Mouse (Mus musculus): ENCODE measurements around the gene Kera. TPM values are rescaled to one million over a fixed set of nuclear protein-coding genes. Genes with fewer than 3 reads are reported as not detected.

The Kera gene
- not detected for polyA plus RNA-seq (2017; shearing (Covaris generic))

GRCm38 (mm10) chr10:97606579-97606978, at the start of gene Kera:
Gene Kera, plus strand, starts transcription at chr10:97606879.

GRCm38 (mm10) chr10:97564957-97565856, 41.5 kb upstream of the Kera start, which contains the start of gene Lum:
Gene Lum, plus strand, starts transcription at chr10:97565128.

GRCm38 (mm10) chr10:97643768-97644167, 37.1 kb downstream of the Kera start, which contains the start of gene Epyc:
Gene Epyc, plus strand, starts transcription at chr10:97644068.

Other genes starting within 250 kb of the Kera start
- under 1 TPM in 1 of 2 experiments, not detected in 1; 0.39 TPM for gene Dcn, start 127.3 kb upstream of the Kera start, polyA plus RNA-seq (2017; shearing (Covaris generic))
- gene Lum, start 41.8 kb upstream of the Kera start, polyA plus RNA-seq (2017; shearing (Covaris generic)): under 1 TPM in 1 of 2 experiments, not detected in 1; 0.27 TPM
- not detected for gene Epyc, start 37.2 kb downstream of the Kera start, polyA plus RNA-seq (2017; shearing (Covaris generic))
- gene Ccer1, start 86.2 kb downstream of the Kera start, polyA plus RNA-seq (2017; shearing (Covaris generic)): under 1 TPM in 1 of 2 experiments, not detected in 1; 0.65 TPM
- gene C030005K15Rik, start 119.9 kb downstream of the Kera start, polyA plus RNA-seq (2017; shearing (Covaris generic)): under 1 TPM in 1 of 2 experiments, not detected in 1; 0.49 TPM